Mouse (Mus musculus): ENCODE measurements around the gene Cacna1c.

Gene Cacna1c

GRCm38 (mm10) chr6:118724388-118724787, 471.8 kb downstream of the Cacna1c start:
- no peaks in the 10 kb centered on the region for H3K4me1 ChIP-seq (replicated peaks; ENCODE audit: low read depth, low read length)
- no peak for TF ChIP-seq POU5F1 (IDR thresholded peaks at IDR 0.05; ENCODE audit: borderline replicate concordance, low read length)
- no peak for TF ChIP-seq NANOG (IDR thresholded peaks at IDR 0.05; ENCODE audit: borderline replicate concordance, low read length)
- TF ChIP-seq CTCF (conservative IDR thresholded peaks at IDR 0.05; ENCODE audit: low read length) = no peak
- no peak overlapping the region for H3K4me3 ChIP-seq (replicated peaks; ENCODE audit: low read length)

GRCm38 (mm10) chr6:118722336-118722735, 473.9 kb downstream of the Cacna1c start:
- Histone ChIP-seq H3K36me3 (ENCODE audit: insufficient read depth, low read length) (no peaks in the 10 kb centered on the region), H3K27me3 (ENCODE audit: insufficient read depth, low read length) (no peaks in the 10 kb centered on the region; the same call in 1 of the 2 replicates), H3K4me3 (replicated peaks; ENCODE audit: low read length) (no peak overlapping the region), H3K9me3 (ENCODE audit: low read length) (no peaks in the 10 kb centered on the region), H3K4me1 (replicated peaks; ENCODE audit: low read depth, low read length) (no peaks in the 10 kb centered on the region)
- TF ChIP-seq CTCF (conservative IDR thresholded peaks at IDR 0.05; ENCODE audit: low read length) (no peak), NANOG (IDR thresholded peaks at IDR 0.05; ENCODE audit: borderline replicate concordance, low read length) (no peak), POU5F1 (IDR thresholded peaks at IDR 0.05; ENCODE audit: borderline replicate concordance, low read length) (no peak)

More at GRCm38 (mm10) chr6:118724388-118724787, 471.8 kb downstream of the Cacna1c start:
- H3K36me3 ChIP-seq (ENCODE audit: insufficient read depth, low read length) = no peaks in the 10 kb centered on the region
- no peaks in the 10 kb centered on the region; the same call in 1 of the 2 replicates for H3K27me3 ChIP-seq (ENCODE audit: insufficient read depth, low read length)
- H3K9me3 ChIP-seq (ENCODE audit: low read length) = no peaks in the 10 kb centered on the region

DNA sequence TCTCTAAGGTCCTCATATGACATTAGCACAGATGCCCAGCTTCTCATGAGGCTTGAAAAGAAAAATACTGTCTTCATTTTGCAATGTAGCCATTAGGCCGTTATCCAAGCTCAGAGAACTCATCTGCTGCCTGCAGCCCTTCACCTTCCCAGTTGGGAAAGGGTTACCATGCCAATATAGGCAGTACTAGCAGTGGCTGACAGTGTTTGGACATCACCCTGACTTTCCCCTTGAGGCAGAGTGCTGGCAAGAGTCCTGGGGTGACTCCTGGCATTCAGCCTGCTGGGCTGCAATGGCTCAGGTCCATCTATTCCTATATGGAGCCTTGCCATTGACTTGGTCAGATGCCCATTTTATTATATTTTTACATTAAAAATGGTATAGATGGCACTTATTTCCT, 476.7 kb downstream of the Cacna1c start:
- H3K4me3 ChIP-seq (replicated peaks; ENCODE audit: low read length) = no peak overlapping the region
- no peaks in the 10 kb centered on the region for H3K36me3 ChIP-seq (ENCODE audit: insufficient read depth, low read length)
- no peaks in the 10 kb centered on the region for H3K27me3 ChIP-seq (ENCODE audit: insufficient read depth, low read length)
- H3K4me1 ChIP-seq (replicated peaks; ENCODE audit: low read depth, low read length) = no peaks in the 10 kb centered on the region
- TF ChIP-seq NANOG (IDR thresholded peaks at IDR 0.05; ENCODE audit: borderline replicate concordance, low read length) (no peak), POU5F1 (IDR thresholded peaks at IDR 0.05; ENCODE audit: borderline replicate concordance, low read length) (no peak), CTCF (conservative IDR thresholded peaks at IDR 0.05; ENCODE audit: low read length) (no peak)
- 0 out of 2 replicates have a peak, but pooled peaks cover 3% of the 10 kb centered on the region for H3K9me3 ChIP-seq (ENCODE audit: low read length)

GRCm38 (mm10) chr6:118713286-118713685, 482.9 kb downstream of the Cacna1c start:
- no peak overlapping the region for H3K4me3 ChIP-seq (replicated peaks; ENCODE audit: low read length)
- TF ChIP-seq NANOG (IDR thresholded peaks at IDR 0.05; ENCODE audit: borderline replicate concordance, low read length) = no peak
- TF ChIP-seq CTCF (conservative IDR thresholded peaks at IDR 0.05; ENCODE audit: low read length) = no peak
- TF ChIP-seq POU5F1 (IDR thresholded peaks at IDR 0.05; ENCODE audit: borderline replicate concordance, low read length) = no peak
- H3K4me1 ChIP-seq (replicated peaks; ENCODE audit: low read depth, low read length) = no peaks in the 10 kb centered on the region
- H3K9me3 ChIP-seq (ENCODE audit: low read length) = 0 out of 2 replicates have a peak, but pooled peaks cover 3% of the 10 kb centered on the region
- no peaks in the 10 kb centered on the region for H3K36me3 ChIP-seq (ENCODE audit: insufficient read depth, low read length)
- no peaks in the 10 kb centered on the region for H3K27me3 ChIP-seq (ENCODE audit: insufficient read depth, low read length)

- H3K36me3 ChIP-seq (ENCODE audit: insufficient read depth, low read length) = no peaks in the 10 kb centered on the region
- TF ChIP-seq POU5F1 (IDR thresholded peaks at IDR 0.05; ENCODE audit: borderline replicate concordance, low read length) (no peak), CTCF (conservative IDR thresholded peaks at IDR 0.05; ENCODE audit: low read length) (no peak), NANOG (IDR thresholded peaks at IDR 0.05; ENCODE audit: borderline replicate concordance, low read length) (no peak)
Observed at GRCm38 (mm10) chr6:118711677-118712322, 484.4 kb downstream of the Cacna1c start.

DNA sequence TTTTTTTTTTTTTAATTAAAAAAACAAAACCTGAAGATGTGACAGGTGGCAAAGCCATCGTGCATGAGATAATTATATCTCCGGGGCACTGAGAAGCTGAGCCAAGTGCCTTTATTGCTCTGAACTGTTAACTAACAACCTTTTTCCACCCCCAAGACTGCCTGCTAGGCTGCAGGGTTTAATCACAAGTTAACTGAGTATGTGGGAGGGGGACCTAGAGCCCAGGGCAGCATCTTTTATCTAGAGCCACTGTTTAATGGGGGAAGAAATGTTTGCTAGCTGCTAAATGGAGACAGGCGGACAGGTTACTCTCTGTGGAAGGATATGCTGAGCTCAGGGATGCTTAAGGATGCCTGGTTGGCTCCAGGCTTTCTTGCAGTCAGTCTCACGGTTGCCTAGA, 489.2 kb downstream of the Cacna1c start:
- no peaks in the 10 kb centered on the region for H3K9me3 ChIP-seq (ENCODE audit: low read length)
- TF ChIP-seq NANOG (IDR thresholded peaks at IDR 0.05; ENCODE audit: borderline replicate concordance, low read length) = no peak
- no peak for TF ChIP-seq CTCF (conservative IDR thresholded peaks at IDR 0.05; ENCODE audit: low read length)
- TF ChIP-seq POU5F1 (IDR thresholded peaks at IDR 0.05; ENCODE audit: borderline replicate concordance, low read length) = no peak
- no peaks in the 10 kb centered on the region for H3K36me3 ChIP-seq (ENCODE audit: insufficient read depth, low read length)
- H3K4me3 ChIP-seq (replicated peaks; ENCODE audit: low read length) = no peak overlapping the region
- H3K4me1 ChIP-seq (replicated peaks; ENCODE audit: low read depth, low read length) = no peaks in the 10 kb centered on the region
- H3K27me3 ChIP-seq (ENCODE audit: insufficient read depth, low read length) = no peaks in the 10 kb centered on the region; the same call in 1 of the 2 replicates

More at GRCm38 (mm10) chr6:118711677-118712322, 484.4 kb downstream of the Cacna1c start:
- Histone ChIP-seq H3K9me3 (ENCODE audit: low read length) (0 out of 2 replicates have a peak, but pooled peaks cover 3% of the 10 kb centered on the region), H3K27me3 (ENCODE audit: insufficient read depth, low read length) (no peaks in the 10 kb centered on the region), H3K4me3 (replicated peaks; ENCODE audit: low read length) (no peak overlapping the region), H3K4me1 (replicated peaks; ENCODE audit: low read depth, low read length) (no peaks in the 10 kb centered on the region)

- Histone ChIP-seq H3K4me1 (replicated peaks; ENCODE audit: low read depth, low read length) (no peaks in the 10 kb centered on the region), H3K36me3 (ENCODE audit: insufficient read depth, low read length) (no peaks in the 10 kb centered on the region), H3K9me3 (ENCODE audit: low read length) (no peaks in the 10 kb centered on the region), H3K4me3 (replicated peaks; ENCODE audit: low read length) (no peak overlapping the region), H3K27me3 (ENCODE audit: insufficient read depth, low read length) (no peaks in the 10 kb centered on the region; the same call in 1 of the 2 replicates)
- TF ChIP-seq POU5F1 (IDR thresholded peaks at IDR 0.05; ENCODE audit: borderline replicate concordance, low read length) (no peak), NANOG (IDR thresholded peaks at IDR 0.05; ENCODE audit: borderline replicate concordance, low read length) (no peak), CTCF (conservative IDR thresholded peaks at IDR 0.05; ENCODE audit: low read length) (no peak)
Observed at GRCm38 (mm10) chr6:118705840-118706239, 490.4 kb downstream of the Cacna1c start.

DNA sequence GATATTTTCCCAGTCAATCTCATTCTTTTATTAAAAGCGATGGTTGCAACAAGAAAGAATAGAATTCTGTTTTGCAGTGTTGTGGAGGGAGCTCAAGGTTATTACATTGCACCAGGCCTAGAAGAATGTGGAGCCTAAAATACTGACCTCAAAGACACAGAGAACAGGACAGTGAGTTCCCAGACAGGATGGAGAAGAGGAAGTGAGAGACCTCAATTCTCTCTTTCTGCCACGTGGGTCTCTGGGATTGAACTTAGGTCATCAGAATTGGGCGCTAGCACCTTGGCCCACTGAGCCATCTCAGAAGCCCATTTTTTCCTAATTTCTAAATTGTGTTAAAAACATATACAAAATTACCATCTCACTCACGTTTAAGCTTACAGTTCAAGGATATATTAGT, 501.6 kb downstream of the Cacna1c start:
- no peaks in the 10 kb centered on the region for H3K27me3 ChIP-seq (ENCODE audit: insufficient read depth, low read length)
- H3K4me3 ChIP-seq (replicated peaks; ENCODE audit: low read length) = no peak overlapping the region
- H3K36me3 ChIP-seq (ENCODE audit: insufficient read depth, low read length) = no peaks in the 10 kb centered on the region
- no peaks in the 10 kb centered on the region for H3K4me1 ChIP-seq (replicated peaks; ENCODE audit: low read depth, low read length)
- TF ChIP-seq CTCF (conservative IDR thresholded peaks at IDR 0.05; ENCODE audit: low read length) = no peak
- no peak for TF ChIP-seq NANOG (IDR thresholded peaks at IDR 0.05; ENCODE audit: borderline replicate concordance, low read length)
- TF ChIP-seq POU5F1 (IDR thresholded peaks at IDR 0.05; ENCODE audit: borderline replicate concordance, low read length) = no peak
- H3K9me3 ChIP-seq (ENCODE audit: low read length) = no peaks in the 10 kb centered on the region
